Mouse (Mus musculus) retina, postnatal 1 day (tissue): Measurements from ENCODE around the gene Pomgnt2.
A peak's percentile ranks its signal among the peaks of the same experiment; 100 is the strongest.

Source experiments
- DNase-seq: peaks from one replicate; pipeline ENCODE4 v3.0.0-alpha.2; 2012

The Pomgnt2 gene

DNA sequence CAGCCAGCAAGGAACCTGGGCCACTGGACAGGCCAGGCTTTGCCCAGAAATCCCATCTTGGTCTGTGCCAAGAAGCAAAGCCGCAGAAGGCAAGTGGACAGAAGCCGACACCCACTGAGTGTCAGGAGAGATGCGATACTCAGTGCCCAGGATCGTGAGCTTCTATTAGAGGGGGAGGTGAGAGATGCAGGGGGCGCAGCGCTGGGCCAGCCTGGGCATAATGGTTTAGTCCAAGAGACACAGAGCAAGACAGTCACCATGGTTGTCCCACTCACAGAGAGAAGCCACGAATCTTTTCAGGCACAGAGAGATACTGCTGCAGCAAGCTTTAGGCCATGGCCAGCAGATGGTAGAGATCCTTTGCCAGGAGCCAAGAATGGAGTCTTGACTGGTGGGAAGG is 32.0 kb downstream of the Pomgnt2 start:
- no peak for DNase-seq

DNA sequence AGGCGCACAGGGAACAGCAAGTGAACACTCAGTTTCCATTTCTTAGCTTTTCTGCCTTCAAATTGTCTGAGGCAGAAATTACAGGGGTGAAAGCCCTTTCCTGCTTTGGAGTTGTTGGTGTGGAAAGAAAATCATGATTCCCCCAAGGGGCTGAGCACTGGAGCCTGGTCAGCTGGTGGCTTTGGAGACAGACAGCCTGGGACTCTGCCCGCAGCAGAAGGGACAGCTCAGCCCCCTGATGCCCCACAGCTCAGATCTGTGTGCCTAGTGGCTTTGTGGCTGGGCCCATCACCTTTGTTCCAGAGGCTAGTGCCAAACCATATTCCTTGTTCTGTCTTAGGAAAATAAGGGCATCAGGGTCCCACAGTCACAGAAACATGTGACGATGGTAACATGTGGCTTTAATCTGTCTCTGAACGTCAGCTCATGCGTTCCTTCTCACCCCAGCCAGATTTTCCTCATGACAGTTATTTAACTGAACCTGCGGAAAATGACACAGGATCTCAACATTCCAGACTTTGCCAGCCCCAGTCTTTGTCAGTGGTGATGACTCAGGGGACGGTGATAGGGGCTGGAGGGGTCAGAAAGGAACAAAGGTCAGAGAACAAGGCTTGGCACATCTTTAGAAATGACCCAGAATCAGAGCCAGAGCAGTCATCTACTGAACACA is 36.8 kb downstream of the Pomgnt2 start:
- DNase-seq, result peak; percentile 32

DNA sequence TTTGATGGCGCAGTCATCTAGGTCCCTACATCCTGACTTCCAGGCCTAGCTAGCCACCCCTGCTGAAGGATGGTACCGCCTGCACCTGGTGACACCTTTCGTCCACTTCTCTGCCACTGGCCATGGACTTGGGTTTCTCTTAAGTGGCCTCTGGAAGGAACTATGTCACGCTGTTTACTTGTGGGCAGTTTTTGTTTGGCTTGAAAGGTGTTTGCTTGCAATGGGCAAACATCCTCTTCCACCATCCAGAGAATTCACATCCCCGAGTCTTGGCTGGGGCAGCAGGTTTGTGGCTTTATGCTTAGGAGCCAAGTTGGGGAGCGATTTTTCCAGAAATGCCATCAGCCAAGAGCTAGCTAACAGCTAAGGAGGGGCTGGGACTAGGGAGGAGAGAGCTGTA is 44.3 kb downstream of the Pomgnt2 start:
- DNase-seq, result no peak

DNA sequence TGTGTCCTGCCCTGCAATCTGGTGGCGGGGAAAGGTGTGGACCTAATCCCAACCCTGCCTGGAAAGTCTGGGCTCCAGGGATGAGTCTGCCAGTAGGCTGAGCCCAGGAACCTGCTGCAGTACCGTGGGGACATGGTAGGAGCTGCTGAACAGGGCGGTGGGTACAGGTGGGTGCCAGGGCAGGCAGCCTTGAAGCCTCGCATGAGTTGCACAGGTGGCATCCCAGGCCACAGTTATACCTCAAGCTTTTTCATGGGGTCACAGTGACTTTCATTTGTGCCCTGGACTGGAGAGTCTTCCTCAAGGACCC is 45.8 kb downstream of the Pomgnt2 start:
- no peak for DNase-seq

DNA sequence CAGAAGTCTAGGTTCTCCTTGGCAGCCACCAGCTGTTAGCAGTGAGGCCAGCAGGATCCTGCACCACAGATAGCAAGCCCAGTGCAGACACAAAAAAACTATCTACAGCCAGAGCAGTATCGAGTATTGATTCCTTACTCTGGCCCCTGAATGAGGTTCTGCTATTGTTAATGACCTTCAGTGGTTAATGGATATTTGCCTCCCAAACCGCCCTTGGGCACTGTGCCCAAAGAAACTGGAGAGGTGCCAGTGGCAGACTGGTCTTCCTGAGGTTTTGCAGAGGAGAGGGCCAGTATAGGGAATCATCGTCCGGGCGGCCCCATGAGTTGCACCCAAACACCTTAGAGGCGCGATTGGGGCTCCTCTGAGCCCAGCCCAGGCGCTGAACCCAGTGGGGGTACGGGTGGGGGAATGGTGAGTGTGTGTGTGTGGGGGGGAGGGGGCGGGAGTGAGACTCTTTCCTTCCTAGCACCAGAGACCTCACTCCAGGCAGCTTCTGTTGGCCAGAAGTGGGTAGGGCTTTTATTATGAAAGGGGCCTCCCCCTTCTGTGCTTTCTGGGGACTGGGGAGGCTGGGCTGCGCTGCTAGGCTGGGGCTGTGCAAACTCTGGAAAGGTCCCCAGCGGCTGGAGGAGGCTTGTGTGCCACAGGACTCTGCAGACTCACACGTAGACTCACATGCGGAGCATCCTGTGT is 46.3 kb downstream of the Pomgnt2 start, which contains the start of gene Fam198a:
Gene Fam198a, plus strand, starts transcription at position 571 of the 696 bp plus-strand sequence.
- peak; percentile 87 for DNase-seq

DNA sequence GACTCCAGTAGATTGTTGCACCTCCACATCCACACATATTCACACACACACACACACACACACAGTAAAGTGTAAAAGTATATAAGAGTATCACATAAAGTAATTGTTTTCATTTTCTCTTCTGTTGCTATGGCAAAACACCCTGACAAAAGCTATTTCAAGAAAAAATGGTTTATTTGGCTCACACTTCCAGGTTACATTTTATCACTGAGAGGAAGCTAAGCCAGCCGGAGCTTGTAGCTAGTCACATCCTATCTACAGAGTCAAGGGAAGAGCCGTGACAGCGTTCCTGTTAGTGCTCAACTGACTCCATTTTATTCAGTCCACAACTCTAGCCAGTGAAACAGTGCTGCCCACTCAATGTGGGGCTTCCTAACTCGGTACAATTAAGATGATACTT is 48.5 kb downstream of the Pomgnt2 start:
- DNase-seq, result no peak

DNA sequence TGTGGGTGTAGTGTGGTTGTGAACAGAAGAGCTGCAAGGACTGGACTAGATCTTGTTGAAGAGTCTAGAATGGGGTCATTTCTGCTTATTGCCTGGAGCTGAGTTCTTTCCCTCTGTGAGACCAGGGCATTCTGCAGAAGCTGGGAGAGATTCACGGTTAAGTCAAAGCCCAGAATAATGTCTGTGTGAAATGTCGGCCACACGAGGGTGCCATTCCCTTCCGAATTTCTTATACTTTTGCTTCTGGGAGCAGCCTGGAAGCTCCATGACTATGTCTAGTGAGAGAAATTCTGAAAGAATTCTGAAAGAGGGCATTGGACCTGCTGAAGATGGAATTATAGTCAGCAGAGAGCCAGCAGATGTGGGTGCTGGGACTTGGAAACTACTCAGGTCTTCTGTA is 49.1 kb downstream of the Pomgnt2 start:
- DNase-seq, result peak; percentile 68

DNA sequence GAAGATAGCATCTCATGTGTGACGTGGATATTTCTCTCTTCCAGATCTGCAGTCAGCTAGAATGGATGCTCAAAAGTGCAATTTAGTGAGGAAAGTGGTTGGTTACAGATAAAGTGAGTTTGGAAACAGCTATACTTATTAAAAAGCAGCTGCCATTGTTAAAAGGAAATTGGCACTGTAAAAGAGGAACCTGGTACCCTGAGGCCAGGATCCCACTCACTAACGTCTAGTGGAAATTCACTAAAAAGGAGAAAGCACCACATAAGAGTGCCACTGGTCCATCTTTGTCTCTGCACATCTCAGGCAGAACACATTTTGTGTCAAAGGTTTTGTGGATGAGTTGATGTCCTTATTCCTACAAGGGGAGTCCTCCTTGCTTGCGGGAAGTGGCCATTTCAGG is 53.3 kb downstream of the Pomgnt2 start:
- DNase-seq, result no peak

DNA sequence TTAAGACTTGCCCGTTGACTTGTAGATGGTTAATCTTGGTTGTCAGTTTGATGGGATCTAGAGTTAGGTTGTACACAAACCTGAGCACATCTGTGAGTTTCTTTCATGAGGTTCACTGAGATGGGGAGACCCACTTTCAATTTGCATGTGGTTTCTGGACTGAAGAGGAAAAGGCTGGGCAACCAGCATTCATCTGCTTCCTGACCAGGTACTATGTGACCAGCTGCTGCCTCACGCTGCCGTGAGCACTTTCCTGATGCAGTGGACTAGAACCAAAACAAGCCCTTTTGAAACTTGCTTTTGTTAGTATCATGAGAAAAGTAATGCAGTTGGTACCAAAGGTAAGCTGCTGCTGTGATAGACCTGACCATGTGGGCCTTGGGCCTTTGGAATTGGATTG is 53.9 kb downstream of the Pomgnt2 start:
- no peak for DNase-seq

DNA sequence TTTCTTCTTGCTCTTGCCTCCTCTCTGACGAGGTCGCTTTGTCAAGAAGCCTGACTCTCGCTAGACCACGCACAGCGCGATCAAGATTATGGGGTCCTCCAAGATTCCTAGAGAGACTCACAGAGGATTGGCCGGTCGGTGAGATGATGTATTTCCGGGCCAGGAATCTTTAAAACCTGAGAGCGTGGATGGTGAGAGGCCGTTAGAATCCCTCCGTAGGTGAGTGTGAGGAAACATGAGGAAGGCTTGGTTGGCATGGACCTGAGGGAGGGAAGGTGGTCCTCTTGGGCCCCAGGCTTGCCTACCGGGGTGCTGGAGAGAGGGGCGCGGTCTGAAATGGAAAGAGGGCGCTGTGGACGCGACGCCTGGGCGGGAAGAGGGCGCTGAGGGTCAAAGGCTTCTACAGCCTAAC is 59.0 kb downstream of the Pomgnt2 start:
- DNase-seq, result peak; percentile 82

DNA sequence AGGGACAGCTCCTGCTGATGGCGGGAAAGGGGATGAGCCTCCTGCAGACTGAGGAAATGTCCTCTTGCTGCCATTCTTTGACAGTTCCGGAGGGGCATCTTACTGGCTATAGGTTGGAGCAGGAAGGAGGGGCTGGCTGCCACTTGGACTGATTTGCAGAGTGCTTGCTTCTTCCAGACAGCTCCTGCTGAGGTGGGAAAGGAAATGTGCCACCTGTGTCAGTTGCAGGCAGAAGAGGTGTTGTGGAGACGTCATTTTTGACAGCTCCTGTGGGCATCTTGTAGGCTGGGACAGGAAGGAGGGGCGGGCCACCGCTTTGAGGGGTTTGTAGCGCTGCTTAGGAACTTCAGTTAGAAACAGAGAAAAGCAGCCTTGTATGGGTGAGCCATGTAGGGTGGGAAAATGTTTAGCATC is 59.5 kb downstream of the Pomgnt2 start:
- DNase-seq, result no peak

DNA sequence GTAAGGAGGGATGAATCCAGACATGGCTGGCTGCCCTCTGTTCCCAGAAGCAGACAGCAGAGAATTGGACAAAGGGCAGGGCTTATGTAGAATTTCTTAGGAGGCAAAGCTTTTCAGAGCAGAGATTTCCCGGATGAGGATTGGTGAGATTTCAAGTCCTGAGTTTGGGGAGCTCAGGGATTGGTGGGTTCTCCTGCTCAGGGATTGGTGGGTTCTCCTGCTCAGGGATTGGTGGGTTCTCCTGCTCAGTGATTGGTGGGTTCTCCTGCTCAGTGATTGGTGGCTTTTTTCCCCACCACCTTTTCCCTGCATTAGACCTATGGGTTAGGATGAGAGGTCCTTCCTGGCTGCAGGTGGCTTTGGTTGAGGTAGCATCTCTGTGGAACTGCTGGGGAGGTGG is 60.0 kb downstream of the Pomgnt2 start:
- DNase-seq, result peak; percentile 34

DNA sequence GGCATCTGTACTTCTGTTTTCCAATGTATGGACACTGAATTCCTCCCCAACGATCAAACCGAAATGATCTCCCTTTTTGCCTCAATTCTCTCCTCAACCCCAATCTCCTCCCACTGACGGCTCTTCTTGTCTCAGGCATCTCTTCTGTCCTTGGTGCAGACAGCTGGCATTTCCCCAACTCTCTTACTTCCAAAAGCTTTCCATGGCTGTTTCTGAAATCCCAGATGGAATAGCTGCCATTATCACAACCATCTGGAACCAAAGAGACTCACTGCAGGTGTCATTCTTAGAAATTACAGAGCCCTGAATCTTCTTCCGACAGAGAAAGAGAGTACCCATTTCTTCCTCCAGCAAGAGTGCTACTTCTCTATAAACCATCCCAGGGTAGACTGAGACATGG is 62.1 kb downstream of the Pomgnt2 start:
- DNase-seq, result no peak
